Mouse (Mus musculus) CD4-positive, CD25-positive, alpha-beta regulatory T cell, adult 4 months (primary cell): ENCODE data around the gene Cryzl2. TPM values are rescaled to one million over a fixed set of nuclear protein-coding genes. Genes with fewer than 3 reads are reported as not detected.

Source experiments
- ATAC-seq: one replicate; pipeline ENCODE4 v1.8.0; 2017
- polyA plus RNA-seq, 2 experiments: library from polyadenylated mRNA; unstranded; fragments of 100-300 nt; shearing (Covaris generic); gene quantifications; one replicate each; pipeline ENCODE4 v1.2.1; 2017

The Cryzl2 gene
- 10 to 100 TPM in 1 of 2 experiments, 1 to 10 TPM in 1; 6.9 to 10.1 TPM for polyA plus RNA-seq

GRCm38 (mm10) chr1:157458421-157459208, at the start of gene Cryzl2:
TSS of gene Cryzl2 (plus strand) at chr1:157458577.
- peak; percentile 83 for ATAC-seq

- ATAC-seq: no peak
Measured at GRCm38 (mm10) chr1:157409648-157410047, 48.7 kb upstream of the Cryzl2 start.

GRCm38 (mm10) chr1:157410937-157411336, 47.4 kb upstream of the Cryzl2 start:
- no peak for ATAC-seq

- no peak for ATAC-seq
Measured at GRCm38 (mm10) chr1:157411341-157411710, 47.1 kb upstream of the Cryzl2 start.

- peak; percentile 21 for ATAC-seq
Measured at GRCm38 (mm10) chr1:157411711-157412380, 46.5 kb upstream of the Cryzl2 start.

- ATAC-seq: peak; percentile 86
Measured at GRCm38 (mm10) chr1:157412454-157413369, 45.7 kb upstream of the Cryzl2 start, which contains the start of gene Rasal2. TSS of gene Rasal2 (minus strand) at chr1:157412595.

GRCm38 (mm10) chr1:157415771-157416170, 42.6 kb upstream of the Cryzl2 start:
- ATAC-seq: no peak

GRCm38 (mm10) chr1:157416628-157417027, 41.7 kb upstream of the Cryzl2 start:
- no peak for ATAC-seq

GRCm38 (mm10) chr1:157417414-157417813, 41.0 kb upstream of the Cryzl2 start:
- no peak for ATAC-seq

GRCm38 (mm10) chr1:157417861-157418260, 40.5 kb upstream of the Cryzl2 start:
- ATAC-seq: no peak

GRCm38 (mm10) chr1:157425741-157426427, 32.5 kb upstream of the Cryzl2 start:
- no peak for ATAC-seq

- ATAC-seq: no peak
Measured at GRCm38 (mm10) chr1:157426933-157427332, 31.4 kb upstream of the Cryzl2 start.

GRCm38 (mm10) chr1:157427604-157428003, 30.8 kb upstream of the Cryzl2 start:
- no peak for ATAC-seq

- no peak for ATAC-seq
Measured at GRCm38 (mm10) chr1:157428366-157428765, 30.0 kb upstream of the Cryzl2 start.

GRCm38 (mm10) chr1:157433316-157433715, 25.1 kb upstream of the Cryzl2 start:
- ATAC-seq: no peak

GRCm38 (mm10) chr1:157434404-157434803, 24.0 kb upstream of the Cryzl2 start:
- ATAC-seq: no peak

- ATAC-seq: no peak
Measured at GRCm38 (mm10) chr1:157435926-157436325, 22.5 kb upstream of the Cryzl2 start.

GRCm38 (mm10) chr1:157438290-157438689, 20.1 kb upstream of the Cryzl2 start:
- no peak for ATAC-seq

- no peak for ATAC-seq
Measured at GRCm38 (mm10) chr1:157439101-157439500, 19.3 kb upstream of the Cryzl2 start.

GRCm38 (mm10) chr1:157439973-157440641, 18.3 kb upstream of the Cryzl2 start:
- no peak for ATAC-seq

- no peak for ATAC-seq
Measured at GRCm38 (mm10) chr1:157443026-157443722, 15.2 kb upstream of the Cryzl2 start.
